Mouse (Mus musculus): ENCODE data around the gene Rapsn. TPM values are rescaled to one million over a fixed set of nuclear protein-coding genes. Genes with fewer than 3 reads are reported as not detected.
A peak's percentile ranks its signal among the peaks of the same experiment; 100 is the strongest.
"Not testable (repeated sequence)": the region's sequence is repeated elsewhere in the genome, so short reads cannot be mapped to it uniquely, and the experiment has no call there.

Gene Rapsn
- polyA plus RNA-seq, 1 experiment from 2014 or later: 8.7 TPM

DNA sequence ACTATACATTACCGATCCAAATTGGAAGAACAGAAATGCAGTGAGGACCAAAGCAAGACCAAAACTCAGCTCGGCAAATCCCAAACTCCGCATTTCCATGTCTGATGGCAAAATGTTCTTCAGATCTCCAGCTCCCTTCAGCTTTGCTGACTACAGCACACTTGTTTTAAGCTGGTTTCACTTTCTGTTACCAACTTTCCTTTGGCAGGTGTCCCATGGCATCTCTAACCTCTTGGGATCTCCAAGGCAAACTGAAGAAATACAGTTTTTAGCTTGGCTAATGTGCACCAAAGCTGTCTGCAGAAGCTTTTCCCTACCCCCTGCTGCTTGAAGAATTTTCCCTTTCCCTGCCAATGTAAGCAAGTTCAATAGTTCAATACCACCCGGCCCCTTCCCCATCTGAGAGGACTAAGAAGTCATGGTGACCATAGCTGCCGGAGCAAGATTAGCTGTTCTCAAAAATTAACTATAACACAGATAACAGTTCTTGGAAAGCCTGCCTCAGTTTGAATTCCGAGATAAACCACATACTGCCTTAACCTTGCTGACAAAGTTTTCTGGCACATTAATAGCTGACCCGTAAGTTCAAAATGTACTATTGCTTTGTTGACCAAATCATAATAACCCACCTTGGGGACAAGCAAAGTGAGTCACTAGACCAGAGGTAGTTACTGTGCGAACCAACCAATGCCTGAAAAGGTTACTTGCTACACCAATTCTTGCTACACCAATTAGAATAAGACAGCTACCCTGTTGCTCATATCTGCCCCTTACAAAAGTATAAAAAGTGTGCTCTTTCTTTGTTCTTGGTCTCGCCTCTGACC is 7.8 kb upstream of the Rapsn start:
- no peaks in the 10 kb centered on the region for H3K27me3 ChIP-seq
- WGBS: 91% methylated on average over 9 of the region's 9 CpGs
- H3K9ac ChIP-seq (replicated peaks): no peak overlapping the region
- H3K4me1 ChIP-seq (replicated peaks): no peaks in the 10 kb centered on the region
- no peaks in the 10 kb centered on the region for H3K36me3 ChIP-seq
- H3K9me3 ChIP-seq: no peaks in the 10 kb centered on the region
- no peak overlapping the region for H3K27ac ChIP-seq
- no peak overlapping the region for H3K4me2 ChIP-seq
- no peak overlapping the region for H3K4me3 ChIP-seq (replicated peaks)
- ATAC-seq (ENCODE audit: insufficient number of reproducible peaks, insufficient read depth, low FRiP score, low TSS enrichment, low read depth): no peak

DNA sequence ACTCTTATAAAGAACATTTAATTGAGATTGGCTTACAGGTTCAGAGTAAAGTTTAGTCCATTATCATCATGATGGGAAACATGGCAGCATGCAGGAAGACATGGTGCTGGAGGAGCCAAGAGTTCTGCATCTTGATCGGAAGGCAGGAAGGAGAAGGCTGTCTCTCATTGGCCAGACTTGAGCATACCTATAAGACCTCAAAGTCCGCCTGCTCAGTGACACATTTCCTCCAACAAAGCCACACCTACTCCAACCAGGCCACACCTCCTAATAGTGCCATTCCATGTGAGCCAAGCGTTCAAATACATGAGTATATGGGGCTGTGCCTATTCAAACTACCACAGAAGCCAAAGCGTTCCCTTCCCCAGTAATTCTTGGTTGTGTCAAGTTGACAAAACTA is 4.2 kb upstream of the Rapsn start:
- Histone ChIP-seq H3K9me3 (no peaks in the 10 kb centered on the region), H3K4me3 (replicated peaks) (no peak overlapping the region), H3K4me1 (replicated peaks) (no peaks in the 10 kb centered on the region), H3K27me3 (no peaks in the 10 kb centered on the region), H3K4me2 (no peak overlapping the region), H3K27ac (no peak overlapping the region), H3K36me3 (no peaks in the 10 kb centered on the region), H3K9ac (replicated peaks) (no peak overlapping the region)
- 86% methylated on average over 4 of the region's 4 CpGs for WGBS
- no peak for ATAC-seq (ENCODE audit: insufficient number of reproducible peaks, insufficient read depth, low FRiP score, low TSS enrichment, low read depth)

DNA sequence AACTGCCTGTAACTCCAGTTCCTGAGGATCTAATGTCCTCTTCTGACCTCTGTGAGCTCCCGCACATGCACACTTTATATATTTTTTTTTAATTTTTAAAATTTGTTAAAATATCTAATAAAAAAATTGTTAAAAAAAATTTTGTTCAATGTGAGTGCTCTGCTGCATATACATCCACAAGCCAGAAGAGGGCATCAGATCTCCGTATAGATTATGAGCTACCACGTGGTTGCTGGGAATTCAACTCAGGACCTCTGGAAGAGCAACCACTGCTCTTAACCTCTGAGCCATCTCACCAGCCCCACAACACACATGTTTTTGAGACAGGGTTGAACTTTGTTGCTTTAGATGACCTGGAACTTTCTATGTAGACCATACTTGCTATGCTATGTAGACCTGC is 2.4 kb upstream of the Rapsn start:
- ATAC-seq (ENCODE audit: insufficient number of reproducible peaks, insufficient read depth, low FRiP score, low TSS enrichment, low read depth): no peak

DNA sequence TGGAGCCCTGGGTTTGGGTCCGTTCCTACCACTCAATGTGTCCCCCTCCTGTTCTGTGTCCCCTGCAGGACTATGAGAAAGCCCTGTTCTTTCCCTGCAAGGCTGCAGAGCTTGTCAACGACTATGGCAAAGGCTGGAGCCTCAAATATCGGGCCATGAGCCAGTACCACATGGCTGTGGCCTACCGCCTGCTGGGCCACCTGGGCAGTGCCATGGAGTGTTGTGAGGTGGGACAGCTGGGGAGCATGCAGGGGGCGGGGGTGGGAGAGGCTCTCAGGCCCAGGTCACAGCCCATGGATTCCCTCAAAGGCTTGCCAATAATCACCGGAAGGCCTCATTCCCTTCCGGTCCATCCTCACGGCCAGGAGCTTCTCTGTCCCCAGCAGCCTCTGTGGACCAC is 6.4 kb downstream of the Rapsn start:
- Histone ChIP-seq H3K9me3 (no peaks in the 10 kb centered on the region), H3K27me3 (no peaks in the 10 kb centered on the region), H3K4me3 (replicated peaks) (no peak overlapping the region), H3K4me1 (replicated peaks) (no peaks in the 10 kb centered on the region), H3K27ac (no peak overlapping the region), H3K4me2 (no peak overlapping the region), H3K36me3 (no peaks in the 10 kb centered on the region), H3K9ac (replicated peaks) (no peak overlapping the region)
- 79% methylated on average over 8 of the region's 8 CpGs for WGBS
- ATAC-seq (ENCODE audit: insufficient number of reproducible peaks, insufficient read depth, low FRiP score, low TSS enrichment, low read depth): no peak

More for the DNA sequence above, 2.4 kb upstream of the Rapsn start:
- Histone ChIP-seq H3K4me1 (replicated peaks) (no peaks in the 10 kb centered on the region), H3K27me3 (no peaks in the 10 kb centered on the region), H3K36me3 (no peaks in the 10 kb centered on the region), H3K27ac (no peak overlapping the region), H3K9ac (replicated peaks) (no peak overlapping the region), H3K9me3 (no peaks in the 10 kb centered on the region), H3K4me2 (no peak overlapping the region), H3K4me3 (replicated peaks) (no peak overlapping the region)
- 11% methylated on average over 3 of the region's 3 CpGs for WGBS

DNA sequence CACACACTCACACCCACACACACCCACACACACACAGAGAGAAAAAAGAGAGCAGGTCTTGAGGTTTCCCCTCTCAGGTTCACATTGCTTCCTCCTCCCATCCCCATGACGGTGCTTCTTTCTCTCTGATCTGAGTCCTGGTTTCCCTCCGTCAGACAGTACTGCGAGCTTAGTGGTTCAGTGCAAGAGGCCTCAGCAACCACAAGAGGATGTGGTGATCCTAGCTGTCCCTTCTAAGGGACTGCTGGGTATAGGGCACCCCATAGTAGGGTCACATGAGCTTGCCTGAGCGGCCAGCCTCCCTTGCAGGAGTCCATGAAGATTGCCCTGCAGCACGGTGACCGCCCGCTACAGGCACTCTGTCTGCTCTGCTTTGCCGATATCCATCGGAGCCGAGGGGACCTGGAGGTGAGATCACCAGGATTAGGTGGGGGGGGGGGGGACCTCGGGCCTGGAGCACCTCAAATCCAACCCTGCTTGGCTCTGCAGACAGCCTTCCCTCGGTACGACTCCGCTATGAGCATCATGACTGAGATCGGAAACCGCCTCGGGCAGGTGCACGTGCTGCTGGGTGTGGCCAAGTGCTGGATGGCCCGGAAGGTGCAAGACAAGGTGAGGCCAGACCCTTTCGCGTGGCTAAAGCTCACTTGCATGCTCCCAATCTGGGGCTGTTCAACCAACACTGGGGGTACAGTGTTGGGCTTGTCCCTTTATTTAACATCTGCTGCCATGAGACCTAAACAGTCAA is 7.4 kb downstream of the Rapsn start:
- 73% methylated on average over 20 of the region's 21 CpGs for WGBS
- Histone ChIP-seq H3K9me3 (no peaks in the 10 kb centered on the region), H3K4me3 (replicated peaks) (no peak overlapping the region), H3K36me3 (no peaks in the 10 kb centered on the region), H3K9ac (replicated peaks) (no peak overlapping the region), H3K27me3 (no peaks in the 10 kb centered on the region), H3K27ac (no peak overlapping the region), H3K4me1 (replicated peaks) (peaks cover 4% of the 10 kb centered on the region; the same call in 1 of the 2 replicates), H3K4me2 (no peak overlapping the region)
- no peak for ATAC-seq (ENCODE audit: insufficient number of reproducible peaks, insufficient read depth, low FRiP score, low TSS enrichment, low read depth)

DNA sequence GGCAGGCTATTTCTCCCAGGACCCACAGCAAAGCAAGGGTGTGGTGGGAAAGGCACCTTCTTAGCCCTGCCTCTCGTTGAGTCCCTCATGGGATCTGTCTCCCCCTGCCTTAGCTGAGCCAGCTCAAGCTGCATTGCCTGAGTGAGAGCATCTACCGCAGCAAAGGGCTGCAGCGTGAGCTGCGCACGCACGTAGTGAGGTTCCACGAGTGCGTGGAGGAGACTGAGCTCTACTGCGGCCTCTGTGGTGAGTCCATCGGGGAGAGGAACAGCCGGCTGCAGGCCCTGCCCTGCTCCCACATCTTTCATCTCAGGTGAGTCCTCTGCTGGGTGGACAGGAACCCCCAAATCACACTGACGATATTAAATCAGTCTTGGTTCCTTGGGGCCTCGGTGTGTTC is 9.3 kb downstream of the Rapsn start:
- 77% methylated on average over 13 of the region's 13 CpGs for WGBS
- peaks cover 4% of the 10 kb centered on the region; the same call in 1 of the 2 replicates for H3K4me1 ChIP-seq (replicated peaks)
- no peak overlapping the region for H3K9ac ChIP-seq (replicated peaks)
- H3K4me2 ChIP-seq: no peak overlapping the region
- H3K9me3 ChIP-seq: no peaks in the 10 kb centered on the region
- H3K27ac ChIP-seq: no peak overlapping the region
- no peaks in the 10 kb centered on the region for H3K27me3 ChIP-seq
- no peak overlapping the region for H3K4me3 ChIP-seq (replicated peaks)
- ATAC-seq (ENCODE audit: insufficient number of reproducible peaks, insufficient read depth, low FRiP score, low TSS enrichment, low read depth): no peak
- H3K36me3 ChIP-seq: no peaks in the 10 kb centered on the region

DNA sequence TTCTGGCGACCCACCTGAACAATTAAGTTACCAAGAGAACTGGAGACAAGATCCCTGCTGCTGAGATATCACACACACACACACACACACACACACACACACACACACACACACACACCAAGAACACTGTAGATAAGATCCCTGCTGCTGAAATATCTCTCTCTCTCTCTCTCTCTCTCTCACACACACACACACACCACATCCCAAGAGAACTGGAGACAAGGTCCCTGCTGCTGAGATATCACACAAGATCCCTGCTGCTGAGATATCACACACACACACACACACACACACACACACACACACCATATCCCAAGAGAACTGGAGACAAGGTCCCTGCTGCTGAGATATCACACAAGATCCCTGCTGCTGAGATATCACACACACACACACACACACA is 10.4 kb downstream of the Rapsn start:
- not testable (repeated sequence) for H3K27ac ChIP-seq; H3K4me2 ChIP-seq; H3K9me3 ChIP-seq; H3K9ac ChIP-seq (replicated peaks); H3K4me3 ChIP-seq (replicated peaks); ATAC-seq (ENCODE audit: insufficient number of reproducible peaks, insufficient read depth, low FRiP score, low TSS enrichment, low read depth); H3K4me1 ChIP-seq (replicated peaks); H3K36me3 ChIP-seq; H3K27me3 ChIP-seq
- 94% methylated on average over 1 of the region's 1 CpGs for WGBS

DNA sequence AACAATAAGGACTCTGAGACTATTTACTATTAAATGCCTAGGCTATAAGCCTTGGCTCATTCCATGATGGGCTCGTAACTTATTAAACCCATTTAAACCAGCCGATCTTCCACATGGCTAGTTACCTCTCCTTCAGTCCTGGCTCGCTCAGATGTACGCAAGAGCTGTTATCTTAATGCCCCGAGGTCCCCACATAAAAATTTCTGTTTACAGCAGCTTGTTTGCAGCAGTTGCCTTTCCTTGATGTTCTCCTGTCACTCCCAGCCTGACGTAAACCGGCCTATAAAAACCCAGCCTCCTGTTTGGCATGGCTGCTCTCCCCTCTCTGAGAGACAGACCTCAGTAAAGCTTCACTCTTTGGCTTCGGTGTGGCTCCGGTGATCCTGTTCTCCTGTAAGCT is 11.9 kb downstream of the Rapsn start:
- peaks cover 4% of the 10 kb centered on the region; the same call in 1 of the 2 replicates for H3K4me1 ChIP-seq (replicated peaks)
- H3K4me2 ChIP-seq: no peak overlapping the region
- no peaks in the 10 kb centered on the region for H3K27me3 ChIP-seq
- peaks cover 6% of the 10 kb centered on the region; the same call in 1 of the 2 replicates for H3K36me3 ChIP-seq
- H3K27ac ChIP-seq: no peak overlapping the region
- WGBS: 46% methylated on average over 9 of the region's 9 CpGs
- H3K9me3 ChIP-seq: no peaks in the 10 kb centered on the region
- H3K4me3 ChIP-seq (replicated peaks): no peak overlapping the region
- H3K9ac ChIP-seq (replicated peaks): no peak overlapping the region
- no peak for ATAC-seq (ENCODE audit: insufficient number of reproducible peaks, insufficient read depth, low FRiP score, low TSS enrichment, low read depth)

DNA sequence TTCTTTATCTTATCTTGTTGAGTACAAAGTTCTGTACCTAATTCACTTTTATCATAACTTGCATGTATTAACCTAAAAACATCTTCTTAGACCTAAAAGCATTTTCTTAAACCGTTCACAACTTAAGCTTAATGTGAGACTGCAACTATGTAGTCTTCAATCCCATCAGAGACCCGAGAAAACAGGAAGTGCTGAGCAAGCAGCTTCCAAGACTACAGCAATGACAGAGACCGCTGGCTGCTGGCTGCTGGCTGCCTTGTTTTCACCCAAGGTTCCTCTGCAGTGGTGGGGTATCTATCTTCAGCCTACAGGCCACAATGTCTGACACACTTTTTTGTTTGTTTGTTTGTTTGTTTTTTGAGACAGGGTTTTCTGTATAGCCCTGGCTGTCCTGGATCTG is 16.5 kb downstream of the Rapsn start:
- ATAC-seq (ENCODE audit: insufficient number of reproducible peaks, insufficient read depth, low FRiP score, low TSS enrichment, low read depth): no peak
- WGBS: 79% methylated on average over 3 of the region's 3 CpGs
- Histone ChIP-seq H3K27ac (no peak overlapping the region), H3K27me3 (no peaks in the 10 kb centered on the region), H3K9ac (replicated peaks) (no peak overlapping the region), H3K36me3 (peaks cover 25% of the 10 kb centered on the region), H3K9me3 (no peaks in the 10 kb centered on the region), H3K4me1 (replicated peaks) (peaks cover 15% of the 10 kb centered on the region), H3K4me3 (replicated peaks) (no peak overlapping the region), H3K4me2 (no peak overlapping the region)

DNA sequence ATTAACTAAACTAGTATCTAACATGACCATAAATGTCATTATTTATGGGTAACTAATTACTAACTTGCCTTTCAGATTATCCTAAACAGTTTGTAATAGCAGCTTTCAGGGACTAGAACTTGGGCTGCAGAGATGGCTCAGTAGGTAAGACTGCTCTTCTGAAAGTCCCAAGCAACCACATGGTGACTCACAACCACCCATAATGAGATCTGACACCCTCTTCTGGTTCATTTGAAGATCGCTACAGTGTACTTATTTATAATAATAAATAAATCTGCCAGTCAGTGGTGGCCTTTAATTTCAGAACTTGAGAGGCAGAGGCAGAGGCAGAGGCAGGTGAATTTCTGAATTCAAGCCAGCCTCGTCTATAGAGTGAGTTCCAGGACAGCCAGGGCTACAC is 17.3 kb downstream of the Rapsn start:
- Histone ChIP-seq H3K27me3 (no peaks in the 10 kb centered on the region), H3K36me3 (peaks cover 33% of the 10 kb centered on the region), H3K9me3 (no peaks in the 10 kb centered on the region), H3K27ac (no peak overlapping the region), H3K4me2 (peak overlapping the region; percentile 64), H3K9ac (replicated peaks) (no peak overlapping the region), H3K4me1 (replicated peaks) (peaks cover 11% of the 10 kb centered on the region), H3K4me3 (replicated peaks) (peak overlapping the region; percentile 85; the same call in 1 of the 2 replicates)
- 67% methylated on average over 2 of the region's 2 CpGs for WGBS
- no peak for ATAC-seq (ENCODE audit: insufficient number of reproducible peaks, insufficient read depth, low FRiP score, low TSS enrichment, low read depth)

DNA sequence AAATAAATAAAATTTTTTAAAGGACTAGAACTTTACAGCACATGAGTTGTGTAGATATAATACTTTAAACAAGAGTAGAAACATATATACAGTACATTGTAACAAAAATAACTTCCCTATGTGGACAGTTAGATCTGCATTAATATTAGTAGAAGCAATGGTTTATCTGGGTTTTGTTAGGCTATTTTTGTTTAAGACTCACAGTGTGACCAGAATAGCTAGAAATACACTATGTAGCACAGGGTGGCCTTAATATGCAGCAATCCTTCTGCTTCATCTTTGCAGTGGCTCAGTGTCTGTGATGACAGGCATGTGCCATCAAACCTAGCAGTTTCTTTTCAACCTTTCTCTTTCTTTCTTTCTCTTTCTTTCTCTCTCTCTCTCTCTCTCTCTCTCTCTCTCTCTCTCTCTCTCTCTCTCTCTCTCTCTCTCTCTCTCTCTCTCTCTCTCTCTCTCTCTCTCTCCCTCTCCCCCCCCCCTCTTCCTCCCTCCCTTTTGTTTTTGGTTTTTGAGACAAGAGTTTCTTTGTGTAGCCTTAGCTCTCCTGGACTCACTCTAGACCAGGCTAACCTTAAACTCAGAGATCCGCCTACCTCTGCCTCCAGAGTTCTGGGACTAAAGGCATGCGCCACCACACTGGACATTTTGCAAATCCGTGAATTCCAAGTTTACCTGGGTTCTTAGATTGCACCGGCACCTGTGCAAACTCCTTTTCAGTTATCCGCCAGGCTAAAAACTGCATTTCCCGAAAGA is 17.9 kb downstream of the Rapsn start:
- ATAC-seq (ENCODE audit: insufficient number of reproducible peaks, insufficient read depth, low FRiP score, low TSS enrichment, low read depth): peak; percentile 60
- Histone ChIP-seq H3K27ac (peak overlapping the region; percentile 53; the same call in 1 of the 2 replicates), H3K9ac (replicated peaks) (peak overlapping the region; percentile 72)

More for the DNA sequence above, 17.9 kb downstream of the Rapsn start:
- H3K36me3 ChIP-seq: peaks cover 39% of the 10 kb centered on the region
- peak overlapping the region; percentile 85 for H3K4me3 ChIP-seq (replicated peaks)
- no peaks in the 10 kb centered on the region for H3K27me3 ChIP-seq
- peak overlapping the region; percentile 64 for H3K4me2 ChIP-seq
- WGBS: 0% methylated on average over 6 of the region's 6 CpGs
- H3K4me1 ChIP-seq (replicated peaks): peaks cover 11% of the 10 kb centered on the region
- H3K9me3 ChIP-seq: no peaks in the 10 kb centered on the region

Data from limb, embryonic 12.5 days (tissue).